Mouse (Mus musculus) layer of hippocampus, postnatal 25 days (tissue): ENCODE data around the gene Cnot10. TPM values are rescaled to one million over a fixed set of nuclear protein-coding genes. Genes with fewer than 3 reads are reported as not detected.
A peak's percentile ranks its signal among the peaks of the same experiment; 100 is the strongest.
"Not testable (repeated sequence)": the region's sequence is repeated elsewhere in the genome, so short reads cannot be mapped to it uniquely, and the experiment has no call there.

Experiments used
- DNase-seq, 2 experiments: peaks; one replicate each; pipeline ENCODE4 v3.0.0; 2022; ENCODE audit warnings: mixed read lengths in 2 of 2, low spot score in 1 of 2; ENCODE audit errors: extremely low spot score in 1 of 2
- total RNA-seq, 2 experiments: library from RNA; stranded (reverse); gene quantifications; 2 replicates each; pipeline ENCODE4 v1.2.3; 2021

The Cnot10 gene
- total RNA-seq, 2 experiments from 2014 or later: 50.8 to 51.9 TPM

GRCm38 (mm10) chr9:114650938-114651634, 11.1 kb upstream of the Cnot10 start:
- DNase-seq: no peak

GRCm38 (mm10) chr9:114649371-114649770, 9.4 kb upstream of the Cnot10 start:
- DNase-seq: no peak

GRCm38 (mm10) chr9:114648472-114648871, 8.5 kb upstream of the Cnot10 start:
- DNase-seq: not testable (repeated sequence)

GRCm38 (mm10) chr9:114647506-114648432, 7.8 kb upstream of the Cnot10 start:
- no peak for DNase-seq

- DNase-seq: peak; percentile 23 to 52
Measured at GRCm38 (mm10) chr9:114646556-114647505, 6.8 kb upstream of the Cnot10 start.

GRCm38 (mm10) chr9:114639186-114639748, 717 bp downstream of the Cnot10 start:
- no peak for DNase-seq

- no peak for DNase-seq
Measured at GRCm38 (mm10) chr9:114636751-114637150, 3.2 kb downstream of the Cnot10 start.

- DNase-seq: no peak
Measured at GRCm38 (mm10) chr9:114636150-114636549, 3.8 kb downstream of the Cnot10 start.

- DNase-seq: no peak
Measured at GRCm38 (mm10) chr9:114632331-114632730, 7.7 kb downstream of the Cnot10 start.

- no peak for DNase-seq
Measured at GRCm38 (mm10) chr9:114626726-114627125, 13.3 kb downstream of the Cnot10 start.

- DNase-seq: no peak
Measured at GRCm38 (mm10) chr9:114624178-114624577, 15.8 kb downstream of the Cnot10 start.

GRCm38 (mm10) chr9:114621149-114621548, 18.8 kb downstream of the Cnot10 start:
- no peak for DNase-seq

GRCm38 (mm10) chr9:114614176-114614953, 25.6 kb downstream of the Cnot10 start:
- DNase-seq: peak in 1 of 2 experiments; percentile 7

- no peak for DNase-seq
Measured at GRCm38 (mm10) chr9:114613026-114613425, 27.0 kb downstream of the Cnot10 start.

- DNase-seq: no peak
Measured at GRCm38 (mm10) chr9:114612566-114612965, 27.4 kb downstream of the Cnot10 start.

- no peak for DNase-seq
Measured at GRCm38 (mm10) chr9:114610266-114610665, 29.7 kb downstream of the Cnot10 start.

- no peak for DNase-seq
Measured at GRCm38 (mm10) chr9:114603876-114604540, 36.0 kb downstream of the Cnot10 start.

GRCm38 (mm10) chr9:114601096-114601495, 38.9 kb downstream of the Cnot10 start:
- DNase-seq: no peak

- DNase-seq: no peak
Measured at GRCm38 (mm10) chr9:114585017-114585345, 55.0 kb downstream of the Cnot10 start.
